Mouse (Mus musculus) testis, adult 2 months (tissue): ENCODE results near the gene Igsf11.

Experiments used
- CTCF ChIP-seq: fragments of 200-500 bp; IDR thresholded peaks from 2 replicates; pipeline ENCODE4 v1.5.1; 2012; ENCODE audit warnings: low read depth, mild to moderate bottlenecking, inconsistent platforms, low read length, moderate library complexity; ENCODE audit not compliant: control insufficient read depth, insufficient read depth, insufficient replicate concordance
- POLR2A ChIP-seq: fragments of 200-500 bp; IDR thresholded peaks from 2 replicates; pipeline ENCODE4 v1.6.1; 2012; ENCODE audit warnings: low read depth, mild to moderate bottlenecking, inconsistent platforms, low read length, moderate library complexity; ENCODE audit not compliant: control insufficient read depth

- TF ChIP-seq CTCF (no peak), POLR2A (no peak)
Measured at GRCm38 (mm10) chr16:38916053-38916786, 23.7 kb downstream of the Igsf11 start.
